Mouse (Mus musculus): Measurements from ENCODE around the gene Krtcap3.

Gene Krtcap3

GRCm38 (mm10) chr5:31301866-31302265 is 50.4 kb downstream of the Krtcap3 start:
- no peak for DNase-seq (ENCODE audit: low spot score)

All from urinary bladder, postnatal 25 days (tissue).